Mouse (Mus musculus): ENCODE measurements around the gene Abr.

DNA sequence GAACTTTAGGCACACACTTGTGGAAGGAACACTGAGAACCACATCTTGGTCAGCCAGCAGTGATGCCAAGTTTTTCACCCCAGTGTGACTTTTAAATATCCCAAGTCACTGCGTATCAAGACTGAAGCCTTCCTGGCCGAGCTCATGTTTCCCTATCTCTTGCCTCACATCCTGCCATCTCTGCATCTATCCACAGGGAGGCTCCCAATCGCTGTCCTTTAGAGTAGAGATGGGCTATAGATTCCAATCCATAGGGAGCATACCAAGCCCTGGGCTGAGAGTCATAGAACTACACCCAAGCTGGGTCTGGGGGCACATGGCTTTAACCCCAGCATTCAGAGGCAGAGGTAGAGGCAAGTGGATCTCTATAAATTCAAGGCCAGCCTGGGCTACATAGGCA lies 162.6 kb downstream of the Abr start:
- TF ChIP-seq CTCF (IDR thresholded peaks at IDR 0.05; ENCODE audit: insufficient read depth, low read length) (no peak), POLR2A (IDR thresholded peaks at IDR 0.05; ENCODE audit: borderline replicate concordance, extremely low read depth, low read depth, low read length) (no peak)
